Mouse (Mus musculus): Measurements from ENCODE around the gene Zfp575. TPM values are rescaled to one million over a fixed set of nuclear protein-coding genes. Genes with fewer than 3 reads are reported as not detected.
A peak's percentile ranks its signal among the peaks of the same experiment; 100 is the strongest.

Zfp575 gene
- total RNA-seq, 1 experiment: 0.22 TPM

GRCm38 (mm10) chr7:24600941-24601597, 13.6 kb upstream of the Zfp575 start:
- Histone ChIP-seq H3K9ac (ENCODE audit: insufficient read depth, low read depth, low read length, poor library complexity, severe bottlenecking) (no peak overlapping the region; the same call in 1 of the 2 replicates), H3K27ac (ENCODE audit: insufficient read depth, low read depth, low read length, poor library complexity, severe bottlenecking) (no peak overlapping the region), H3K4me3 (ENCODE audit: insufficient read depth in 1 of 2, low read depth in 1 of 2, low read length in 2 of 2, poor library complexity in 1 of 2, severe bottlenecking in 1 of 2) (no peak overlapping the region), H3K36me3 (ENCODE audit: control insufficient read depth, insufficient read depth, low read length, poor library complexity, severe bottlenecking) (no peaks in the 10 kb centered on the region; the same call in 1 of the 2 replicates), H3K4me1 (ENCODE audit: control insufficient read depth in 2 of 2, insufficient read depth in 2 of 2, low read length in 2 of 2, poor library complexity in 1 of 2) (no peaks in the 10 kb centered on the region; a peak in 1 of 4 replicates), H3K9me3 (ENCODE audit: control insufficient read depth, insufficient read depth, low read depth, low read length) (no peaks in the 10 kb centered on the region)
- peak; percentile 96 for DNase-seq (ENCODE audit: low read depth, low spot score)
- TF ChIP-seq ZNF384 (IDR thresholded peaks at IDR 0.05; ENCODE audit: low read depth, low read length): 0 out of 2 replicates have a peak, but pooled peaks have one; percentile 30
- peak; percentile 67; the same call in 1 of the 2 replicates for TF ChIP-seq HCFC1 (IDR thresholded peaks at IDR 0.05; ENCODE audit: borderline replicate concordance, insufficient read depth, low read length)
- TF ChIP-seq ZC3H11A (IDR thresholded peaks at IDR 0.05; ENCODE audit: borderline replicate concordance, low read depth, low read length): peak; percentile 71
- TF ChIP-seq MAFK (IDR thresholded peaks at IDR 0.05; ENCODE audit: insufficient read depth, low read depth, low read length): no peak
- TF ChIP-seq CHD2 (IDR thresholded peaks at IDR 0.05; ENCODE audit: low read depth, low read length): no peak
- in situ Hi-C loops (cut with MboI; ENCODE audit: low sequenced_read_pairs in 2 of 2, unreplicated experiment in 2 of 2): loop anchor here in 1 of 2 experiments (25.0 kb wide), 1 partner anchor 361 kb away; the partner anchor contains the start of gene Rabac1

- H3K36me3 ChIP-seq (ENCODE audit: control insufficient read depth, insufficient read depth, low read length, poor library complexity, severe bottlenecking): no peaks in the 10 kb centered on the region
- H3K9ac ChIP-seq (ENCODE audit: insufficient read depth, low read depth, low read length, poor library complexity, severe bottlenecking): no peak overlapping the region
- H3K4me3 ChIP-seq (ENCODE audit: insufficient read depth in 1 of 2, low read depth in 1 of 2, low read length in 2 of 2, poor library complexity in 1 of 2, severe bottlenecking in 1 of 2): no peak overlapping the region
- no peak for DNase-seq (ENCODE audit: low read depth, low spot score)
- TF ChIP-seq CHD2 (IDR thresholded peaks at IDR 0.05; ENCODE audit: low read depth, low read length) (no peak), MAFK (IDR thresholded peaks at IDR 0.05; ENCODE audit: insufficient read depth, low read depth, low read length) (peak; percentile 48), ZC3H11A (IDR thresholded peaks at IDR 0.05; ENCODE audit: borderline replicate concordance, low read depth, low read length) (no peak), HCFC1 (IDR thresholded peaks at IDR 0.05; ENCODE audit: borderline replicate concordance, insufficient read depth, low read length) (no peak), ZNF384 (IDR thresholded peaks at IDR 0.05; ENCODE audit: low read depth, low read length) (no peak)
- in situ Hi-C loops (cut with MboI; ENCODE audit: low sequenced_read_pairs in 2 of 2, unreplicated experiment in 2 of 2): loop anchor here in 1 of 2 experiments (25.0 kb wide), 1 partner anchor 363 kb away; the partner anchor contains the start of gene Rabac1
- H3K27ac ChIP-seq (ENCODE audit: insufficient read depth, low read depth, low read length, poor library complexity, severe bottlenecking): no peak overlapping the region
- H3K9me3 ChIP-seq (ENCODE audit: control insufficient read depth, insufficient read depth, low read depth, low read length): no peaks in the 10 kb centered on the region
- H3K4me1 ChIP-seq (ENCODE audit: control insufficient read depth in 2 of 2, insufficient read depth in 2 of 2, low read length in 2 of 2, poor library complexity in 1 of 2): peaks cover 0 to 5% of the 10 kb centered on the region in 2 experiments; a peak in 1 of 4 replicates
Observed at GRCm38 (mm10) chr7:24599211-24600067, 12.0 kb upstream of the Zfp575 start.

GRCm38 (mm10) chr7:24598121-24598520, 10.7 kb upstream of the Zfp575 start:
- Histone ChIP-seq H3K27ac (ENCODE audit: insufficient read depth, low read depth, low read length, poor library complexity, severe bottlenecking) (no peak overlapping the region), H3K36me3 (ENCODE audit: control insufficient read depth, insufficient read depth, low read length, poor library complexity, severe bottlenecking) (no peaks in the 10 kb centered on the region), H3K4me1 (ENCODE audit: control insufficient read depth in 2 of 2, insufficient read depth in 2 of 2, low read length in 2 of 2, poor library complexity in 1 of 2) (peaks cover 0 to 5% of the 10 kb centered on the region in 2 experiments; a peak in 1 of 4 replicates), H3K9ac (ENCODE audit: insufficient read depth, low read depth, low read length, poor library complexity, severe bottlenecking) (no peak overlapping the region), H3K4me3 (ENCODE audit: insufficient read depth in 1 of 2, low read depth in 1 of 2, low read length in 2 of 2, poor library complexity in 1 of 2, severe bottlenecking in 1 of 2) (no peak overlapping the region), H3K9me3 (ENCODE audit: control insufficient read depth, insufficient read depth, low read depth, low read length) (no peaks in the 10 kb centered on the region)
- in situ Hi-C loops (cut with MboI; ENCODE audit: low sequenced_read_pairs in 2 of 2, unreplicated experiment in 2 of 2): no loop called here
- DNase-seq (ENCODE audit: low read depth, low spot score): no peak
- TF ChIP-seq CHD2 (IDR thresholded peaks at IDR 0.05; ENCODE audit: low read depth, low read length): no peak
- no peak for TF ChIP-seq ZNF384 (IDR thresholded peaks at IDR 0.05; ENCODE audit: low read depth, low read length)
- TF ChIP-seq ZC3H11A (IDR thresholded peaks at IDR 0.05; ENCODE audit: borderline replicate concordance, low read depth, low read length): no peak
- no peak for TF ChIP-seq MAFK (IDR thresholded peaks at IDR 0.05; ENCODE audit: insufficient read depth, low read depth, low read length)
- no peak for TF ChIP-seq HCFC1 (IDR thresholded peaks at IDR 0.05; ENCODE audit: borderline replicate concordance, insufficient read depth, low read length)

GRCm38 (mm10) chr7:24595464-24595863, 8.0 kb upstream of the Zfp575 start:
- in situ Hi-C loops (cut with MboI; ENCODE audit: low sequenced_read_pairs in 2 of 2, unreplicated experiment in 2 of 2): no loop called here
- TF ChIP-seq ZC3H11A (IDR thresholded peaks at IDR 0.05; ENCODE audit: borderline replicate concordance, low read depth, low read length) (no peak), CHD2 (IDR thresholded peaks at IDR 0.05; ENCODE audit: low read depth, low read length) (no peak), ZNF384 (IDR thresholded peaks at IDR 0.05; ENCODE audit: low read depth, low read length) (no peak), HCFC1 (IDR thresholded peaks at IDR 0.05; ENCODE audit: borderline replicate concordance, insufficient read depth, low read length) (no peak), MAFK (IDR thresholded peaks at IDR 0.05; ENCODE audit: insufficient read depth, low read depth, low read length) (no peak)
- DNase-seq (ENCODE audit: low read depth, low spot score): no peak
- Histone ChIP-seq H3K4me3 (ENCODE audit: insufficient read depth in 1 of 2, low read depth in 1 of 2, low read length in 2 of 2, poor library complexity in 1 of 2, severe bottlenecking in 1 of 2) (no peak overlapping the region), H3K9me3 (ENCODE audit: control insufficient read depth, insufficient read depth, low read depth, low read length) (no peaks in the 10 kb centered on the region), H3K4me1 (ENCODE audit: control insufficient read depth in 2 of 2, insufficient read depth in 2 of 2, low read length in 2 of 2, poor library complexity in 1 of 2) (peaks cover 0 to 5% of the 10 kb centered on the region in 2 experiments; a peak in 1 of 4 replicates), H3K9ac (ENCODE audit: insufficient read depth, low read depth, low read length, poor library complexity, severe bottlenecking) (no peak overlapping the region), H3K36me3 (ENCODE audit: control insufficient read depth, insufficient read depth, low read length, poor library complexity, severe bottlenecking) (no peaks in the 10 kb centered on the region), H3K27ac (ENCODE audit: insufficient read depth, low read depth, low read length, poor library complexity, severe bottlenecking) (no peak overlapping the region)

Measured in ES-E14 (cell line).